Mouse (Mus musculus): Measurements from ENCODE around the gene Camta1. TPM values are rescaled to one million over a fixed set of nuclear protein-coding genes. Genes with fewer than 3 reads are reported as not detected.

Gene Camta1
- total RNA-seq, 1 experiment from 2014 or later, result 40.1 TPM

- DNase-seq, result no peak
These were observed 178.7 kb downstream of the Camta1 start for GRCm38 (mm10) chr4:151682831-151683488.

GRCm38 (mm10) chr4:151672452-151672851 lies 189.2 kb downstream of the Camta1 start:
- no peak for DNase-seq

- peak; percentile 26 for DNase-seq
These were observed 195.2 kb downstream of the Camta1 start for GRCm38 (mm10) chr4:151666411-151666901.

- DNase-seq, result no peak
These were observed 200.2 kb downstream of the Camta1 start for GRCm38 (mm10) chr4:151661486-151661885.

GRCm38 (mm10) chr4:151656427-151656826 lies 205.2 kb downstream of the Camta1 start:
- DNase-seq, result no peak

GRCm38 (mm10) chr4:151655637-151656385 lies 205.9 kb downstream of the Camta1 start:
- DNase-seq, result no peak

GRCm38 (mm10) chr4:151655227-151655626 lies 206.4 kb downstream of the Camta1 start:
- DNase-seq, result no peak

- DNase-seq, result no peak
These were observed 219.3 kb downstream of the Camta1 start for GRCm38 (mm10) chr4:151642418-151642817.

- no peak for DNase-seq
These were observed 220.7 kb downstream of the Camta1 start for GRCm38 (mm10) chr4:151640971-151641370.

GRCm38 (mm10) chr4:151638941-151639340 lies 222.7 kb downstream of the Camta1 start:
- no peak for DNase-seq

- peak; percentile 50 for DNase-seq
These were observed 224.3 kb downstream of the Camta1 start for GRCm38 (mm10) chr4:151637348-151637747.

- peak; percentile 56 for DNase-seq
These were observed 226.9 kb downstream of the Camta1 start for GRCm38 (mm10) chr4:151634771-151635170.

- DNase-seq, result no peak
These were observed 227.9 kb downstream of the Camta1 start for GRCm38 (mm10) chr4:151633795-151634194.

GRCm38 (mm10) chr4:151632321-151632720 lies 229.4 kb downstream of the Camta1 start:
- DNase-seq, result no peak

GRCm38 (mm10) chr4:151630664-151631063 lies 231.0 kb downstream of the Camta1 start:
- DNase-seq, result no peak

GRCm38 (mm10) chr4:151630231-151630630 lies 231.4 kb downstream of the Camta1 start:
- no peak for DNase-seq

GRCm38 (mm10) chr4:151619541-151620016 lies 242.1 kb downstream of the Camta1 start:
- no peak for DNase-seq

GRCm38 (mm10) chr4:151618420-151619310 lies 243.0 kb downstream of the Camta1 start:
- DNase-seq, result peak; percentile 20

- no peak for DNase-seq
These were observed 250.1 kb downstream of the Camta1 start for GRCm38 (mm10) chr4:151611621-151612020.

- DNase-seq, result peak; percentile 78
These were observed 251.4 kb downstream of the Camta1 start for GRCm38 (mm10) chr4:151610266-151610665.

GRCm38 (mm10) chr4:151604907-151605306 lies 256.8 kb downstream of the Camta1 start:
- peak; percentile 74 for DNase-seq

GRCm38 (mm10) chr4:151604481-151604880 lies 257.2 kb downstream of the Camta1 start:
- peak; percentile 95 for DNase-seq

Data from adrenal gland, postnatal 14 days (tissue).